Mouse (Mus musculus): ENCODE measurements around the gene Ssh1. TPM values are rescaled to one million over a fixed set of nuclear protein-coding genes. Genes with fewer than 3 reads are reported as not detected.

Gene Ssh1
- total and polyA plus RNA-seq, 3 experiments, result 9.9 to 24.6 (median 15.5) TPM

GRCm38 (mm10) chr5:113889912-113890311, 103.8 kb downstream of the Ssh1 start:
- no peak for DNase-seq

- DNase-seq, result peak; percentile 28
Observed at GRCm38 (mm10) chr5:113889181-113889906, 104.3 kb downstream of the Ssh1 start.

DNA sequence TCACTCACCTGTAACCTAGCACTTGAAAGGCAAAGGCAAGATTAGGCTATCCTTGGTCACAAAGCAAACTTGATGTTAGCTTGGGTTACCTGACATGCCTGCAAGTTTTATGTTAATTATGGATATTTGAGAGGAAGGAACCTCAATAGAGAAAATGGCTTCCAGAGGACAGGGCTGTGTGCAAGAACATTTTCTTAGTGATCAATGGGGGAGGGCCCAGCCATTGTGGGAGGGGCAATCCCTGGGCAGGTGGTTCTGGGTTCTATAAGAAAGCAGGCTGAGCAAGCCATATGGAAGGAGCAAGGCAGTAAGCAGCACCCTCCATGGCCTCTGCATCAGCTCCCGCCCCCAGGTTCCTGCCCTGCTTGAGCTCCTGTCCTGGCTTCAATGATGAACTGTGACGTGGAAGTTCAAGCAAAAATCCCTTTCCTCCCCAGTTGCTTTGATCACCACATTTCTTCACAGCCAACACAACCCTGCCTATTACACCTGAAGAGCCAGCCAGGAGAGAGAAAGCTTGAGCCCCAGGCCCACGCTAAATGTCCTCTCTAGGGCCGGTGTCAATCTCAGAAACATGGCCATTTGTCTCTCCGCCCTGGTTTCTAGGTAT, 105.4 kb downstream of the Ssh1 start:
- no peak for DNase-seq

DNA sequence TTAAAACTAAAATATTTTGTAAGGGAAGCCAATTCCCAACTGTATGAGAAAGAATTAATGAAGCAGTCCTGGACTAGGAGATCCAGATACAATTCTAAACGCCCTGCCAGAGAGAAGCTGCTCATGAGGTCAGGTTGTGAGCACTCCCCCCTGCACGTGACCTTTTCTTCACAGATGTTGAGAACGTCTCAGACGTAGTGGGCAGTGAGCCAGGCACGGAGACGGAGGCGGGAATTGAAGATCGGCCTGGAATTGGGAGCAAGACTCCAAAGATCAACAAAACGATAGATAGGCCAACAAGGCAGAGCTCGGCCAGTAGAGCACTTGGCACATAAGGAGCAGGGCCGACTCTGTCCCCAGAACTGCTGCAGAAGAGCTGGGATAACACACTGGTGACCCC, 106.6 kb downstream of the Ssh1 start:
- DNase-seq, result peak; percentile 40

Other genes starting within 250 kb of the Ssh1 start
- 10 to 100 TPM; 26.3 to 29.8 TPM for gene Sart3, start 221.4 kb downstream of the Ssh1 start, total RNA-seq (2021)
- gene Sart3, start 221.4 kb downstream of the Ssh1 start, polyA plus RNA-seq (2012; rRNA removed), result 12.7 and 16.2 TPM in 2 replicates
- gene Iscu, start 221.1 kb downstream of the Ssh1 start, total RNA-seq (2021), result 100 to 1,000 TPM; 657 to 936 TPM
- gene Iscu, start 221.1 kb downstream of the Ssh1 start, polyA plus RNA-seq (2012; rRNA removed), result 305 and 399 TPM in 2 replicates
- 10 to 100 TPM; 10.1 to 19.8 TPM for gene Tmem119, start 193.4 kb downstream of the Ssh1 start, total RNA-seq (2021)
- 20.1 and 21.1 TPM in 2 replicates for gene Tmem119, start 193.4 kb downstream of the Ssh1 start, polyA plus RNA-seq (2012; rRNA removed)
- 1 to 10 TPM; 5.1 to 6.5 TPM for gene Selplg, start 161.2 kb downstream of the Ssh1 start, total RNA-seq (2021)
- 16.3 and 18.0 TPM in 2 replicates for gene Selplg, start 161.2 kb downstream of the Ssh1 start, polyA plus RNA-seq (2012; rRNA removed)
- gene Coro1c, start 85.1 kb downstream of the Ssh1 start, total RNA-seq (2021), result 10 to 100 TPM; 43.3 to 75.5 TPM
- 29.1 and 31.3 TPM in 2 replicates for gene Coro1c, start 85.1 kb downstream of the Ssh1 start, polyA plus RNA-seq (2012; rRNA removed)
- not detected for gene Dao, start 9.8 kb upstream of the Ssh1 start, total RNA-seq (2021)
- gene Dao, start 9.8 kb upstream of the Ssh1 start, polyA plus RNA-seq (2012; rRNA removed), result not detected in 2 replicates
- 10 to 100 TPM; 25.4 to 40.0 TPM for gene Usp30, start 71.6 kb upstream of the Ssh1 start, total RNA-seq (2021)
- 26.6 and 31.3 TPM in 2 replicates for gene Usp30, start 71.6 kb upstream of the Ssh1 start, polyA plus RNA-seq (2012; rRNA removed)
- gene Svop, start 97.7 kb upstream of the Ssh1 start, total RNA-seq (2021), result 1 to 10 TPM; 1.6 to 4.0 TPM
- gene Svop, start 97.7 kb upstream of the Ssh1 start, polyA plus RNA-seq (2012; rRNA removed), result 1.5 and 1.9 TPM in 2 replicates
- gene Alkbh2, start 134.3 kb upstream of the Ssh1 start, total RNA-seq (2021), result 1 to 10 TPM; 6.0 to 9.3 TPM
- 10.1 and 15.2 TPM in 2 replicates for gene Alkbh2, start 134.3 kb upstream of the Ssh1 start, polyA plus RNA-seq (2012; rRNA removed)
- gene Ung, start 136.5 kb upstream of the Ssh1 start, total RNA-seq (2021), result 1 to 10 TPM; 4.7 to 5.7 TPM
- gene Ung, start 136.5 kb upstream of the Ssh1 start, polyA plus RNA-seq (2012; rRNA removed), result 4.3 and 4.9 TPM in 2 replicates
- gene Acacb, start 152.6 kb upstream of the Ssh1 start, total RNA-seq (2021), result 100 to 1,000 TPM; 119 to 132 TPM
- gene Acacb, start 152.6 kb upstream of the Ssh1 start, polyA plus RNA-seq (2012; rRNA removed), result 81.3 and 102 TPM in 2 replicates